Mouse (Mus musculus) midbrain, embryonic 12.5 days (tissue): Measurements from ENCODE around the gene Neurl4. TPM values are rescaled to one million over a fixed set of nuclear protein-coding genes. Genes with fewer than 3 reads are reported as not detected.

ENCODE experiments used
- ATAC-seq: fragments of 200-750 bp; cut with Nextera tagmentation; 2 replicates; pipeline ENCODE4 v1.8.0; 2017; ENCODE audit warnings: low read depth, moderate TSS enrichment, moderate library complexity; ENCODE audit not compliant: low FRiP score
- H3K27ac ChIP-seq: fragments of 300-500 bp; sonication (generic); replicated peaks from 2 replicates; pipeline ENCODE4 v1.5.1; 2016; ENCODE audit warnings: mild to moderate bottlenecking
- H3K27me3 ChIP-seq: fragments of 300-500 bp; sonication (generic); 2 replicates; pipeline ENCODE4 v1.6.1; 2016; ENCODE audit warnings: mild to moderate bottlenecking
- H3K36me3 ChIP-seq: fragments of 300-500 bp; sonication (generic); 2 replicates; pipeline ENCODE4 v1.6.1; 2016
- H3K4me1 ChIP-seq: fragments of 300-500 bp; sonication (generic); 2 replicates; pipeline ENCODE4 v1.6.1; 2016
- H3K4me2 ChIP-seq: fragments of 300-500 bp; sonication (generic); replicated peaks from 2 replicates; pipeline ENCODE4 v1.6.1; 2016; ENCODE audit warnings: mild to moderate bottlenecking, moderate library complexity
- H3K4me3 ChIP-seq: fragments of 300-500 bp; sonication (generic); 2 replicates; pipeline ENCODE4 v1.5.1; 2016; ENCODE audit warnings: mild to moderate bottlenecking
- H3K9ac ChIP-seq: fragments of 300-500 bp; sonication (generic); replicated peaks from 2 replicates; pipeline ENCODE4 v1.6.1; 2016; ENCODE audit warnings: mild to moderate bottlenecking, moderate library complexity
- H3K9me3 ChIP-seq: fragments of 300-500 bp; sonication (generic); 2 replicates; pipeline ENCODE4 v1.6.1; 2016; ENCODE audit warnings: mild to moderate bottlenecking
- WGBS: fragments of 180-500 bp; shearing (Covaris S2); methylation state at CpG from one replicate; pipeline ENCODE4 v1.1.7; 2016; 5-methylcytosine and 5-hydroxymethylcytosine counted together
- polyA plus RNA-seq: library from polyadenylated mRNA; unstranded; fragments of >200 nt; fragmentation: Nextera tagmentation; extraction: Ambion mirVana; gene quantifications from 2 replicates; pipeline ENCODE4 v1.2.1, GENCODE M21; 2016

The Neurl4 gene
- polyA plus RNA-seq, 1 experiment from 2014 or later: 19.3 TPM

GRCm38 (mm10) chr11:69883066-69883465 is 17.8 kb upstream of the Neurl4 start:
- H3K9ac ChIP-seq: no peak overlapping the region
- ATAC-seq: no peak
- peaks cover 34% of the 10 kb centered on the region for H3K27me3 ChIP-seq
- peaks cover 24% of the 10 kb centered on the region for H3K4me1 ChIP-seq
- no peak overlapping the region for H3K27ac ChIP-seq
- H3K4me3 ChIP-seq: no peak overlapping the region
- 59% methylated on average over 4 of the region's 4 CpGs for WGBS
- no peaks in the 10 kb centered on the region for H3K9me3 ChIP-seq
- no peak overlapping the region for H3K4me2 ChIP-seq
- H3K36me3 ChIP-seq: no peaks in the 10 kb centered on the region

- H3K9me3 ChIP-seq: no peaks in the 10 kb centered on the region
- no peaks in the 10 kb centered on the region for H3K36me3 ChIP-seq
- H3K4me3 ChIP-seq: no peak overlapping the region
- no peak overlapping the region for H3K4me2 ChIP-seq
- no peak overlapping the region for H3K9ac ChIP-seq
- no peak overlapping the region for H3K27ac ChIP-seq
- WGBS: 91% methylated on average over 8 of the region's 8 CpGs
- ATAC-seq: no peak
- H3K27me3 ChIP-seq: peaks cover 34% of the 10 kb centered on the region
- H3K4me1 ChIP-seq: peaks cover 24% of the 10 kb centered on the region
These were observed 17.2 kb upstream of the Neurl4 start for GRCm38 (mm10) chr11:69883527-69884151.

- Histone ChIP-seq H3K9ac (no peak overlapping the region), H3K4me3 (no peak overlapping the region), H3K27me3 (peaks cover 32% of the 10 kb centered on the region), H3K36me3 (no peaks in the 10 kb centered on the region), H3K4me1 (peaks cover 24% of the 10 kb centered on the region), H3K9me3 (no peaks in the 10 kb centered on the region), H3K27ac (no peak overlapping the region), H3K4me2 (no peak overlapping the region)
- no peak for ATAC-seq
- 88% methylated on average over 9 of the region's 9 CpGs for WGBS
These were observed 16.6 kb upstream of the Neurl4 start for GRCm38 (mm10) chr11:69884240-69884639.

- no peaks in the 10 kb centered on the region for H3K36me3 ChIP-seq
- WGBS: 79% methylated on average over 8 of the region's 8 CpGs
- H3K27me3 ChIP-seq: peaks cover 27% of the 10 kb centered on the region
- H3K9me3 ChIP-seq: no peaks in the 10 kb centered on the region
- no peak for ATAC-seq
- H3K27ac ChIP-seq: no peak overlapping the region
- no peak overlapping the region for H3K9ac ChIP-seq
- no peak overlapping the region for H3K4me2 ChIP-seq
- peaks cover 22% of the 10 kb centered on the region for H3K4me1 ChIP-seq
- H3K4me3 ChIP-seq: no peak overlapping the region
These were observed 16.2 kb upstream of the Neurl4 start for GRCm38 (mm10) chr11:69884663-69885062.

- Histone ChIP-seq H3K27ac (no peak overlapping the region), H3K36me3 (no peaks in the 10 kb centered on the region), H3K4me2 (no peak overlapping the region), H3K9me3 (no peaks in the 10 kb centered on the region), H3K4me1 (no peaks in the 10 kb centered on the region), H3K9ac (no peak overlapping the region), H3K4me3 (no peak overlapping the region), H3K27me3 (peaks cover 10% of the 10 kb centered on the region)
- no peak for ATAC-seq
- 80% methylated on average over 8 of the region's 8 CpGs for WGBS
These were observed 13.8 kb upstream of the Neurl4 start for GRCm38 (mm10) chr11:69886907-69887635.

GRCm38 (mm10) chr11:69891482-69891881 is 9.4 kb upstream of the Neurl4 start:
- Histone ChIP-seq H3K27ac (no peak overlapping the region), H3K36me3 (no peaks in the 10 kb centered on the region), H3K9me3 (no peaks in the 10 kb centered on the region), H3K4me1 (no peaks in the 10 kb centered on the region), H3K4me2 (no peak overlapping the region), H3K9ac (no peak overlapping the region), H3K4me3 (no peak overlapping the region), H3K27me3 (no peaks in the 10 kb centered on the region)
- WGBS: 86% methylated on average over 4 of the region's 4 CpGs
- no peak for ATAC-seq

GRCm38 (mm10) chr11:69894671-69895070 is 6.2 kb upstream of the Neurl4 start:
- Histone ChIP-seq H3K9ac (no peak overlapping the region), H3K27me3 (no peaks in the 10 kb centered on the region), H3K4me2 (no peak overlapping the region), H3K4me3 (no peak overlapping the region), H3K27ac (no peak overlapping the region), H3K4me1 (peaks cover 10% of the 10 kb centered on the region), H3K36me3 (no peaks in the 10 kb centered on the region), H3K9me3 (no peaks in the 10 kb centered on the region)
- 75% methylated on average over 5 of the region's 5 CpGs for WGBS
- no peak for ATAC-seq

GRCm38 (mm10) chr11:69895291-69895690 is 5.6 kb upstream of the Neurl4 start, which contains the start of gene Acap1:
Gene Acap1 (minus strand): TSS chr11:69895539.
- H3K4me3 ChIP-seq: no peak within 1 kb of the TSS
- no peak within 1 kb of the TSS for H3K9ac ChIP-seq
- peaks cover 13% of the 10 kb centered on the region for H3K4me1 ChIP-seq
- H3K27ac ChIP-seq: no peak within 1 kb of the TSS
- no peaks in the 10 kb centered on the region for H3K27me3 ChIP-seq
- no peak for ATAC-seq
- H3K36me3 ChIP-seq: no peaks in the 10 kb centered on the region
- 73% methylated on average over 4 of the region's 4 CpGs for WGBS
- no peaks in the 10 kb centered on the region for H3K9me3 ChIP-seq
- H3K4me2 ChIP-seq: no peak within 1 kb of the TSS

GRCm38 (mm10) chr11:69899870-69900269 is 1.0 kb upstream of the Neurl4 start:
- Histone ChIP-seq H3K27me3 (no peaks in the 10 kb centered on the region), H3K9me3 (no peaks in the 10 kb centered on the region), H3K9ac (peak overlapping the region; percentile 95), H3K36me3 (peaks cover 20% of the 10 kb centered on the region), H3K27ac (no peak overlapping the region), H3K4me2 (peak overlapping the region; percentile 82), H3K4me3 (peak overlapping the region; percentile 94), H3K4me1 (peaks cover 27% of the 10 kb centered on the region)
- ATAC-seq: no peak
- 27% methylated on average over 4 of the region's 4 CpGs for WGBS

- H3K27ac ChIP-seq: peak overlapping the region; percentile 96
- H3K9me3 ChIP-seq: no peaks in the 10 kb centered on the region
- H3K4me1 ChIP-seq: peaks cover 27% of the 10 kb centered on the region
- peaks cover 35% of the 10 kb centered on the region for H3K36me3 ChIP-seq
- H3K27me3 ChIP-seq: no peaks in the 10 kb centered on the region
- ATAC-seq: peak; percentile 76
- peak overlapping the region; percentile 95 for H3K9ac ChIP-seq
- H3K4me2 ChIP-seq: peak overlapping the region; percentile 82
- under 1% methylated on average over 42 of the region's 42 CpGs for WGBS
- peak overlapping the region; percentile 94 for H3K4me3 ChIP-seq
These were observed 554 bp downstream of the Neurl4 start for GRCm38 (mm10) chr11:69901406-69901846.

- Histone ChIP-seq H3K27me3 (no peaks in the 10 kb centered on the region), H3K9me3 (no peaks in the 10 kb centered on the region), H3K27ac (peak overlapping the region; percentile 96), H3K4me1 (peaks cover 27% of the 10 kb centered on the region), H3K36me3 (peaks cover 40% of the 10 kb centered on the region), H3K4me2 (peak overlapping the region; percentile 82), H3K4me3 (peak overlapping the region; percentile 94), H3K9ac (peak overlapping the region; percentile 95)
- no peak; the same call in none of the 2 replicates for ATAC-seq
- WGBS: under 1% methylated on average over 39 of the region's 39 CpGs
These were observed 1.1 kb downstream of the Neurl4 start for GRCm38 (mm10) chr11:69901993-69902392.

- ATAC-seq: no peak
- peak overlapping the region; percentile 94 for H3K4me3 ChIP-seq
- 93% methylated on average over 13 of the region's 13 CpGs for WGBS
- peaks cover 50% of the 10 kb centered on the region for H3K36me3 ChIP-seq
- no peaks in the 10 kb centered on the region for H3K9me3 ChIP-seq
- H3K4me1 ChIP-seq: peaks cover 27% of the 10 kb centered on the region
- peak overlapping the region; percentile 95; the same call in 1 of the 2 replicates for H3K9ac ChIP-seq
- peak overlapping the region; percentile 82 for H3K4me2 ChIP-seq
- H3K27me3 ChIP-seq: no peaks in the 10 kb centered on the region
- no peak overlapping the region for H3K27ac ChIP-seq
These were observed 2.1 kb downstream of the Neurl4 start for GRCm38 (mm10) chr11:69902972-69903371.
